Mouse (Mus musculus): ENCODE data around the gene 1700028J19Rik.

- TF ChIP-seq CTCF (IDR thresholded peaks at IDR 0.05; ENCODE audit: borderline replicate concordance, insufficient read depth, low read depth, low read length): peak; percentile 83
- TF ChIP-seq POLR2A (IDR thresholded peaks at IDR 0.05; ENCODE audit: borderline replicate concordance, insufficient read depth, low read length): no peak
Observed at GRCm38 (mm10) chr7:44277250-44277622, 30.7 kb upstream of the 1700028J19Rik start.

Measured in cerebellum, adult 2 months (tissue).